In genomic region chr13:67081142-67081713, GRCm38 (mm10) we compare ENCODE assay signal across 1 mouse cellular context.
TF ChIP-seq lines count a peak whose summit lies in the region.

No protein-coding gene starts in this region.

TF ChIP-seq in MEL, 35 proteins besides CTCF, POLR2A, EP300 and RAD21 (continued from another document):
- TF ChIP-seq POLR2AphosphoS5 (IDR thresholded peaks at IDR 0.05; ENCODE audit: borderline replicate concordance, low read depth, low read length) = no peak
- TF ChIP-seq MEF2A (IDR thresholded peaks at IDR 0.05; ENCODE audit: extremely low read depth, insufficient replicate concordance, low read depth, low read length, poor library complexity, severe bottlenecking) = peak; percentile 90
- peak; percentile 73 for TF ChIP-seq ELF1 (IDR thresholded peaks at IDR 0.05; ENCODE audit: low read depth, low read length)
- TF ChIP-seq HCFC1 (IDR thresholded peaks at IDR 0.05; ENCODE audit: low read depth, low read length) = peak; percentile 95
- TF ChIP-seq ZMIZ1 (IDR thresholded peaks at IDR 0.05; ENCODE audit: low read depth, low read length) = 0 out of 2 replicates have a peak, but pooled peaks have one; percentile 14
- no peak for TF ChIP-seq BHLHE40 (IDR thresholded peaks at IDR 0.05; ENCODE audit: borderline replicate concordance, low read depth, low read length)
- TF ChIP-seq NELFE (IDR thresholded peaks at IDR 0.05; ENCODE audit: low read depth, low read length) = peak; percentile 44; the same call in 1 of the 2 replicates
- TF ChIP-seq ZC3H11A (IDR thresholded peaks at IDR 0.05; ENCODE audit: low read depth, low read length) = no peak
- TF ChIP-seq JUND (IDR thresholded peaks at IDR 0.05; ENCODE audit: low read depth, low read length) = no peak
- peak; percentile 79 for TF ChIP-seq SIN3A (IDR thresholded peaks at IDR 0.05; ENCODE audit: low read length)
- TF ChIP-seq MAX (IDR thresholded peaks at IDR 0.05; ENCODE audit: low read length) = peak; percentile 74
- TF ChIP-seq TCF12 (IDR thresholded peaks at IDR 0.05; ENCODE audit: low read depth, low read length) = 0 out of 2 replicates have a peak, but pooled peaks have one; percentile 27
TF ChIP-seq in MEL: peak in this region for 15.
